Mouse (Mus musculus): Measurements from ENCODE around the gene Ttll6.

DNA sequence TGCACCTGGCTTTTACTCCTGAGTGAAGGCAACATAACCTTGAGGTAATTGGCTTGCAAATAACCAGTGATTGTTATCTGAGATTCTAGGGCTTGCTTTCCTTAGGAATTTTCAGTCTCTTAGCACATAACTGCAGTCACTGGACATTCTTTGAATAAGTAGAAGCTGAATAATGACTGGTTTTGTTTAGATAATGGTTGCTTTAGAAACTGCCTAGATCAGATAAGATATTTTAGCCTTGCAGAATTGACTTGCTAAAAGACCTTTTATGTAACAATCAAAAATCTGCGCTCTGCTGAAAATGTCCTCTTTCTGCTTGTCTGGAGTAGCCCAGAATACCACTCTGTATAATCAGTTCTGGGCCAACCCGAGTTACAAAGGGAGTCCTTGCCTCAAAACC is 19.5 kb upstream of the Ttll6 start:
- no peak for TF ChIP-seq CTCF (IDR thresholded peaks at IDR 0.05)
- peak; percentile 81 for TF ChIP-seq EP300 (IDR thresholded peaks at IDR 0.05)
